Mouse (Mus musculus): ENCODE measurements around the gene Sidt2.

- TF ChIP-seq CTCF (conservative IDR thresholded peaks at IDR 0.05; ENCODE audit: insufficient read depth, insufficient read length, low read depth, low read length) (peak; percentile 90), POLR2A (IDR thresholded peaks at IDR 0.05; ENCODE audit: low read depth, low read length) (no peak)
These were observed 18.2 kb downstream of the Sidt2 start for GRCm38 (mm10) chr9:45936883-45937282.
